Mouse (Mus musculus) liver, embryonic 16.5 days (tissue): ENCODE measurements around the gene Sec14l1. TPM values are rescaled to one million over a fixed set of nuclear protein-coding genes. Genes with fewer than 3 reads are reported as not detected.

Source experiments
- ATAC-seq: fragments of 200-750 bp; cut with Nextera tagmentation; 2 replicates; pipeline ENCODE4 v1.8.0; 2017; ENCODE audit warnings: low read depth, mild to moderate bottlenecking, moderate number of reproducible peaks, moderate library complexity
- H3K27ac ChIP-seq: fragments of 300-500 bp; sonication (generic); 2 replicates; pipeline ENCODE4 v1.5.1; 2014; ENCODE audit warnings: mild to moderate bottlenecking, low read length
- H3K27me3 ChIP-seq: fragments of 300-500 bp; sonication (generic); 2 replicates; pipeline ENCODE4 v1.6.1; 2014; ENCODE audit warnings: low read depth, low read length, mixed read lengths; ENCODE audit not compliant: control insufficient read depth, insufficient read depth
- H3K36me3 ChIP-seq: fragments of 300-500 bp; sonication (generic); 2 replicates; pipeline ENCODE4 v1.6.1; 2014; ENCODE audit warnings: mild to moderate bottlenecking; ENCODE audit not compliant: control insufficient read depth, insufficient read depth
- H3K4me1 ChIP-seq: fragments of 300-500 bp; sonication (generic); 2 replicates; pipeline ENCODE4 v1.6.1; 2014; ENCODE audit warnings: low read depth, low read length, mixed read lengths; ENCODE audit not compliant: control insufficient read depth
- H3K4me2 ChIP-seq: fragments of 300-500 bp; sonication (generic); 2 replicates; pipeline ENCODE4 v1.6.1; 2014; ENCODE audit warnings: low read depth, low read length, mixed read lengths
- H3K4me3 ChIP-seq: fragments of 300-500 bp; sonication (generic); 2 replicates; pipeline ENCODE4 v1.5.1; 2014; ENCODE audit warnings: low read depth, mild to moderate bottlenecking, low read length
- H3K9ac ChIP-seq: fragments of 300-500 bp; sonication (generic); 2 replicates; pipeline ENCODE4 v1.6.1; 2014; ENCODE audit warnings: low read depth, low read length
- H3K9me3 ChIP-seq: fragments of 300-500 bp; sonication (generic); replicated peaks from 2 replicates; pipeline ENCODE4 v1.6.1; 2016; ENCODE audit warnings: low read length; ENCODE audit not compliant: control insufficient read depth
- WGBS: fragments of 180-500 bp; shearing (Covaris S2); extraction: QIAGEN DNeasy Blood & Tissue Kit; methylation state at CpG from one replicate; pipeline ENCODE4 v1.1.7; 2014; ENCODE audit not compliant: insufficient replicate concordance; 5-methylcytosine and 5-hydroxymethylcytosine counted together
- polyA plus RNA-seq: library from polyadenylated mRNA; unstranded; fragments of >200 nt; fragmentation: Nextera tagmentation; extraction: Ambion mirVana; gene quantifications from 2 replicates; pipeline ENCODE4 v1.2.1, GENCODE M21; 2015

The Sec14l1 gene
- polyA plus RNA-seq, 1 experiment from 2014 or later = 19.3 TPM

DNA sequence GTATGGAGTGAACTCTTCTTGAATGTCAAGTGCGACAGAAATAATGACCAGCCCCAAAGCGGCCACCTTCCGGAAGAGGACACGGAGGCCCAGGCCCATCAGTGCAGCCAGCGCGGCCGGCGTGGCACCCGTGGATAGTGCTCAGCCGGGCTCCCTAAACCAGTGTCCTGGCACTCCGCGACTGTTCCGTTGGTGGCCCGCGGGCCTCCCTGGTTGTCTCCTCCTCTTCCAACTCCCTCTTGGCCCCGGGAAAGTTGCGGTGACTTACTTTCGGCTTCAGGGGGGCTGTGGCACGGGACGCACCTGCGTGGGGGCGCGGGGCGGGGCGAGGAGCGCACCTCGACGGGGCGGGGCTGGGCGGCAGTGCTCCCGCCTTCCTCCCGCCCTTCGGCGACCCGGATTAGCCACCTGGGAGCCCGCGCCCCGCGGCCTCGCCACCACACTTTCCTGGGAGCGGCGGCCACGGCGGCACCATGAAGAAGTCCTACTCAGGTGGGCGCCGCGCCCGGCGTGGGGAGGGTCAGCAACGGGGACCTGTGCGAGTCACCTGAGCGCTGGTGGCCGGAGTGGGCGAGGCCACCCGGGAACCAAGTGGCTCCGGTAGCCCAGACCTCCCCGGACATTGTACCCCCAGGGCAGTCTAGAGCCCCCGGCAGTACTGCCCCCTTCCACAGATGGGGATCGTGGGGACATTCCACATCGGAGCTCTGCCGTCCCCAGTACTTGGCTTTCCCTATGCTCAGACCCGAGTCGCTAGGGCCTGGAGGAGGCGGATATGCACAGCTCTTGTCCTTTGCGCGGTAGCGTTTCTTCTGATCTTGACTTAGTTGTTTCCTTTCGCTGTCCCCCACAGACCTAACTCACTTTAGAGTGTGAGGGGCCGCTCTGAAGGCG lies 84.6 kb downstream of the Sec14l1 start, which contains the start of gene Sept9:
Gene Sept9, plus strand, starts transcription at position 380 of the 894 bp plus-strand sequence.
- H3K4me2 ChIP-seq = peak within 1 kb of the TSS; percentile 55
- 3% methylated on average over 62 of the region's 70 CpGs for WGBS
- peak within 1 kb of the TSS; percentile 51 for H3K9ac ChIP-seq
- H3K36me3 ChIP-seq = no peaks in the 10 kb centered on the region
- peak within 1 kb of the TSS; percentile 53; the same call in 1 of the 2 replicates for H3K27ac ChIP-seq
- H3K9me3 ChIP-seq = no peaks in the 10 kb centered on the region
- peak; percentile 60 for ATAC-seq
- H3K4me1 ChIP-seq = peaks cover 15% of the 10 kb centered on the region
- peak within 1 kb of the TSS; percentile 59 for H3K4me3 ChIP-seq
- H3K27me3 ChIP-seq = peaks cover 23% of the 10 kb centered on the region

GRCm38 (mm10) chr11:117201846-117202245 lies 86.9 kb downstream of the Sec14l1 start:
- Histone ChIP-seq H3K27me3 (peaks cover 23% of the 10 kb centered on the region), H3K4me2 (no peak overlapping the region), H3K9me3 (no peaks in the 10 kb centered on the region), H3K4me3 (no peak overlapping the region), H3K36me3 (no peaks in the 10 kb centered on the region), H3K27ac (no peak overlapping the region), H3K4me1 (peaks cover 15% of the 10 kb centered on the region), H3K9ac (no peak overlapping the region)
- 60% methylated on average over 12 of the region's 12 CpGs for WGBS
- ATAC-seq = no peak

DNA sequence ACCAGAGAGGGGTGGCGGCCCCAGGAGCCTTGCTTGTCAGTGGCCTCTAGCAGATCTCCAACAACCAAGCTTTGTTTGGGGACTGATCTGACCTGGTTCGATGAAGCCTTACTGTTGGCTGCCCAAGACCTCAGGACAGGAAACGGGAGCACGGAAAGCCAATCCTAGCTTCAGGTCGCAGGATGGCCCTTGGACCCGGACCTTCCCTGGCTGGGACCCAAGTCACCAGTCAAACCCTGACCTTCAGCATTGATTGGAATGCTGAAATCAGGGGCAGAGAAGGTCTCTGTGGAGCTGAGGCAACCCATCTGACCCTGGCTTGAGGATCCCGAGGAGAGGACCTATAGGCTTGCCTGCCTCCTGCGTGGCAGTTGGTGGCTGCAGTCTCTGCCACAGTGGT lies 89.6 kb downstream of the Sec14l1 start:
- WGBS = 58% methylated on average over 8 of the region's 8 CpGs
- peaks cover 12% of the 10 kb centered on the region for H3K27me3 ChIP-seq
- H3K9ac ChIP-seq = no peak overlapping the region; the same call in 1 of the 2 replicates
- no peaks in the 10 kb centered on the region for H3K9me3 ChIP-seq
- peak; percentile 83 for ATAC-seq
- peak overlapping the region; percentile 81 for H3K27ac ChIP-seq
- H3K4me3 ChIP-seq = 0 out of 2 replicates have a peak overlapping the region, but pooled peaks have one; percentile 4
- H3K36me3 ChIP-seq = no peaks in the 10 kb centered on the region
- H3K4me1 ChIP-seq = peaks cover 15% of the 10 kb centered on the region
- peak overlapping the region; percentile 42 for H3K4me2 ChIP-seq

- Histone ChIP-seq H3K9ac (no peak overlapping the region; the same call in 1 of the 2 replicates), H3K9me3 (no peaks in the 10 kb centered on the region), H3K36me3 (no peaks in the 10 kb centered on the region), H3K4me2 (peak overlapping the region; percentile 42), H3K4me3 (no peak overlapping the region), H3K27ac (peak overlapping the region; percentile 81), H3K4me1 (peaks cover 15% of the 10 kb centered on the region), H3K27me3 (peaks cover 8% of the 10 kb centered on the region; the same call in 1 of the 2 replicates)
- 48% methylated on average over 6 of the region's 6 CpGs for WGBS
- ATAC-seq = peak; percentile 37
Observed at GRCm38 (mm10) chr11:117205042-117205441, 90.1 kb downstream of the Sec14l1 start.

- no peak for ATAC-seq
- Histone ChIP-seq H3K27ac (peak overlapping the region; percentile 81), H3K4me1 (peaks cover 15% of the 10 kb centered on the region), H3K4me2 (peak overlapping the region; percentile 42), H3K27me3 (peaks cover 7% of the 10 kb centered on the region; the same call in 1 of the 2 replicates), H3K36me3 (no peaks in the 10 kb centered on the region), H3K9me3 (no peaks in the 10 kb centered on the region), H3K9ac (no peak overlapping the region), H3K4me3 (no peak overlapping the region)
- 60% methylated on average over 9 of the region's 9 CpGs for WGBS
Observed at GRCm38 (mm10) chr11:117205447-117205846, 90.5 kb downstream of the Sec14l1 start.

- Histone ChIP-seq H3K27ac (no peak overlapping the region), H3K4me2 (no peak overlapping the region), H3K9ac (no peak overlapping the region), H3K4me3 (no peak overlapping the region), H3K4me1 (peaks cover 6% of the 10 kb centered on the region), H3K9me3 (no peaks in the 10 kb centered on the region), H3K36me3 (no peaks in the 10 kb centered on the region), H3K27me3 (no peaks in the 10 kb centered on the region)
- WGBS = 51% methylated on average over 5 of the region's 5 CpGs
- no peak for ATAC-seq
Observed at GRCm38 (mm10) chr11:117207436-117207835, 92.5 kb downstream of the Sec14l1 start.

- peaks cover 4% of the 10 kb centered on the region for H3K4me1 ChIP-seq
- ATAC-seq = no peak
- no peak overlapping the region for H3K9ac ChIP-seq
- H3K4me2 ChIP-seq = no peak overlapping the region
- no peaks in the 10 kb centered on the region for H3K27me3 ChIP-seq
- H3K4me3 ChIP-seq = no peak overlapping the region
- no peaks in the 10 kb centered on the region for H3K9me3 ChIP-seq
- no peaks in the 10 kb centered on the region for H3K36me3 ChIP-seq
- no peak overlapping the region for H3K27ac ChIP-seq
- 74% methylated on average over 8 of the region's 8 CpGs for WGBS
Observed at GRCm38 (mm10) chr11:117208151-117208673, 93.2 kb downstream of the Sec14l1 start.
